Comparison of ENCODE assay signal across 8 mouse cellular contexts in the genomic region with DNA sequence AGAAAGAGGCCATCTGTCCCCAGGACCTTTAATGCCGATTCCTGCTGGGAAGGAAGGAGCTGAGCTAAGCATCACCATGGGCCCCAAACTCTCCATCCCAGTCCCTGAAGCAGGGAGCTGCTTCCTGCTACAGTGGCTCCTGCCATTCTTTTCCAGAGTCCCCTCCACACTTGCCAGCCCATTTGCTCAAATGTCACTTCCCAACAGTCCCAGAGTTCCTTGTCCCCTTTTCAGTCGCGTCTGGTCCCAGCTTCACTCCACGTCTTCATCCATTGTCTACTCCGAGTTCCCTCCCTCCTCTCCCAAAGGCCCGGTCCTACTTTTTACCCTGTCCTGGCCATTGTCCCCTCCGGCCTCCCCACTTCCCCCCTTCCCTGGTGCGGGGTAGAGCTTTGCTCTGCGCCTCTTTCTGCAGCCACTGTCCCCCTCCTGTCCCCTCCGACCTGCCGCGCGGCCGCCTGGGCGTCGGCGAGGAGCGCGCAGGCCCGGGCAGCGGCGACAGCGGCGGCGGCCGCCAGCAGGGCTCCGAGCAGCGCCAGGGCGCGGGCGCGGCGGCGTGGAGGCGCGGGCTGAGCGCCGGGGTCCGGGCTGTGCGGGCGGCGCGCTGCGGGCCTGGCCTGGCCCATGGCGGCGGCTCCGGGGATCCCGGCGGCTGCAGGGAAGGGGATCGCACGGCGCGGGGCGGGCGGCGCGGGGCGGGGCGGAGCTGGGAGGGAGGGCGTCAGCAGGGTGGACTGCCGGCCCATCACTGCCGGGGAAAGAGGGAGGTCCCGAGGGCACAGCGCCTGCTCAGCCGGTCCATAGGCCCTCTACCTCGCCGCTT. TPM values are rescaled to one million over a fixed set of nuclear protein-coding genes. Genes with fewer than 3 reads are reported as not detected.
DNase-seq lines count a peak whose midpoint lies in the region; ATAC-seq and TF ChIP-seq lines count a peak whose summit lies in the region.

Gene Selenon (minus strand): TSS at position 673 of the 823 bp plus-strand sequence.

- TF ChIP-seq CTCF in thymus, adult 2 months (IDR thresholded peaks at IDR 0.05; ENCODE audit: borderline replicate concordance, control insufficient read depth, extremely low read depth, insufficient read depth, low read length, poor library complexity) = no peak
- TF ChIP-seq CTCF in heart, adult 2 months (IDR thresholded peaks at IDR 0.05) = no peak
- no peak for TF ChIP-seq CTCF in kidney, adult 2 months (conservative IDR thresholded peaks at IDR 0.05; ENCODE audit: insufficient read depth, insufficient read length, low read depth, low read length)

- no peaks in the 10 kb centered on the region for H3K36me3 ChIP-seq in thymus, adult 2 months (ENCODE audit: control insufficient read depth, insufficient read depth, low read length)
- no peaks in the 10 kb centered on the region for H3K36me3 ChIP-seq in heart, adult 2 months (ENCODE audit: control insufficient read depth, insufficient read depth, low read length)
- no peaks in the 10 kb centered on the region for H3K36me3 ChIP-seq in kidney, adult 2 months (ENCODE audit: control insufficient read depth, insufficient read depth, low read length)
- H3K36me3 ChIP-seq in midbrain, embryonic 16.5 days (ENCODE audit: control insufficient read depth, insufficient read depth, low read length) = peaks cover 9% of the 10 kb centered on the region; the same call in 1 of the 2 replicates

- H3K4me3 ChIP-seq in thymus, adult 2 months (ENCODE audit: control insufficient read depth, insufficient read depth, low read length) = peak within 1 kb of the TSS; percentile 9
- H3K4me3 ChIP-seq in heart, adult 2 months = peak within 1 kb of the TSS; percentile 67
- H3K4me3 ChIP-seq in kidney, adult 2 months (ENCODE audit: insufficient read depth, low read depth, low read length) = peak within 1 kb of the TSS; percentile 51
- peak within 1 kb of the TSS; percentile 83 for H3K4me3 ChIP-seq in midbrain, embryonic 16.5 days (ENCODE audit: low read depth, low read length)

- peaks cover 11% of the 10 kb centered on the region for H3K4me1 ChIP-seq in thymus, adult 2 months (replicated peaks; ENCODE audit: control insufficient read depth, insufficient read depth, low read length)
- peaks cover 10% of the 10 kb centered on the region for H3K4me1 ChIP-seq in heart, adult 2 months (ENCODE audit: control insufficient read depth, insufficient read depth, low read length)
- no peaks in the 10 kb centered on the region for H3K4me1 ChIP-seq in kidney, adult 2 months (ENCODE audit: control insufficient read depth, insufficient read depth, low read length)
- peaks cover 17% of the 10 kb centered on the region for H3K4me1 ChIP-seq in midbrain, embryonic 16.5 days (ENCODE audit: control insufficient read depth, insufficient read depth, low read length)

- intact Hi-C loops in heart, adult 2 months (cut with DNase I) = no loop called here

- peak within 1 kb of the TSS; percentile 91 for H3K9ac ChIP-seq in heart, adult 2 months (ENCODE audit: low read depth, low read length)
- peak within 1 kb of the TSS; percentile 96 for H3K9ac ChIP-seq in midbrain, embryonic 16.5 days (ENCODE audit: low read depth, low read length)

- no peak for TF ChIP-seq EP300 in heart, adult 2 months (IDR thresholded peaks at IDR 0.05; ENCODE audit: insufficient read depth, low read depth, low read length)

- 9% methylated on average over 67 of the region's 67 CpGs for WGBS in thymus, adult 2 months
- WGBS in heart, adult 2 months = 3% methylated on average over 62 of the region's 67 CpGs
- 8% methylated on average over 66 of the region's 67 CpGs for WGBS in kidney, adult 2 months
- 0% methylated on average over 31 of the region's 67 CpGs for WGBS in midbrain, embryonic 16.5 days

- no peak within 1 kb of the TSS for H3K27ac ChIP-seq in thymus, adult 2 months (ENCODE audit: control insufficient read depth, insufficient read depth, low read length)
- H3K27ac ChIP-seq in heart, adult 2 months = peak within 1 kb of the TSS; percentile 65
- no peak within 1 kb of the TSS for H3K27ac ChIP-seq in kidney, adult 2 months (ENCODE audit: insufficient read depth, low read depth, low read length)
- peak within 1 kb of the TSS; percentile 89 for H3K27ac ChIP-seq in midbrain, embryonic 16.5 days (ENCODE audit: low read length)

- ATAC-seq in midbrain, embryonic 16.5 days = peak; percentile 81

- H3K4me2 ChIP-seq in midbrain, embryonic 16.5 days (ENCODE audit: low read length) = peak within 1 kb of the TSS; percentile 74

- peaks cover 4% of the 10 kb centered on the region; the same call in 1 of the 2 replicates for H3K27me3 ChIP-seq in thymus, adult 2 months (ENCODE audit: control insufficient read depth, insufficient read depth, low read length)
- no peaks in the 10 kb centered on the region for H3K27me3 ChIP-seq in heart, adult 2 months (ENCODE audit: control insufficient read depth, insufficient read depth, low read length)
- H3K27me3 ChIP-seq in kidney, adult 2 months (replicated peaks; ENCODE audit: control insufficient read depth, insufficient read depth, low read length) = no peaks in the 10 kb centered on the region
- no peaks in the 10 kb centered on the region for H3K27me3 ChIP-seq in midbrain, embryonic 16.5 days (ENCODE audit: control insufficient read depth, insufficient read depth, low read depth, low read length)

- TF ChIP-seq POLR2A in thymus, adult 2 months (IDR thresholded peaks at IDR 0.05; ENCODE audit: control insufficient read depth, extremely low read depth, insufficient read depth, low read length, poor library complexity) = no peak
- no peak for TF ChIP-seq POLR2A in heart, adult 2 months (IDR thresholded peaks at IDR 0.05; ENCODE audit: insufficient read depth, low read depth, low read length)
- TF ChIP-seq POLR2A in kidney, adult 2 months (IDR thresholded peaks at IDR 0.05; ENCODE audit: low read depth, low read length) = no peak

- no peak for DNase-seq in thymus, adult 2 months
- no peak for DNase-seq in thymus, adult 18-20 months
- DNase-seq in embryo, embryonic 10.5 days (ENCODE audit: low spot score) = peak; percentile 74
- peak; percentile 84 to 85 for DNase-seq in heart, adult 2 months
- DNase-seq in kidney, adult 2 months = peak; percentile 65
- DNase-seq in liver = peak; percentile 79
- DNase-seq in yolk sac, embryonic 10.5 days (ENCODE audit: low spot score) = peak; percentile 75

- peaks cover 4% of the 10 kb centered on the region; the same call in 1 of the 2 replicates for H3K9me3 ChIP-seq in midbrain, embryonic 16.5 days (replicated peaks; ENCODE audit: control insufficient read depth, low read length, poor library complexity, severe bottlenecking)

- no peaks in the 10 kb centered on the region for H3K79me2 ChIP-seq in heart, adult 2 months (replicated peaks; ENCODE audit: control insufficient read depth, insufficient read depth, low read length)

RNA-seq across cellular contexts. Expression of gene Selenon, which starts in this region (rescaled TPM):
- polyA plus RNA-seq in thymus, adult 2 months (2012; rRNA removed) = 7.9 and 9.1 TPM in 2 replicates
- 10 to 100 TPM; 18.6 to 19.9 TPM for total RNA-seq in heart, adult 2 months (2021)
- polyA plus RNA-seq in heart, adult 2 months (2012; rRNA removed) = 22.5 and 23.6 TPM in 2 replicates
- 9.8 and 10.2 TPM in 2 replicates for polyA plus RNA-seq in kidney, adult 2 months (2012; rRNA removed)
- 6.7 and 9.2 TPM in 2 replicates for polyA plus RNA-seq in midbrain, embryonic 16.5 days (2015; fragmentation: Nextera tagmentation; extraction: Ambion mirVana)

Comparison
In these comparisons a context has a peak if more than half of its experiments do, and no peak if none do; other contexts are left out.
1. DNase-seq: peak in embryo, embryonic 10.5 days (single experiment), heart, adult 2 months (2 of 2), kidney, adult 2 months (single experiment), liver (single experiment) and yolk sac, embryonic 10.5 days (single experiment); none in thymus, adult 2 months (single experiment) and thymus, adult 18-20 months (0 of 2).
2. H3K27ac ChIP-seq: peak in heart, adult 2 months (single experiment) and midbrain, embryonic 16.5 days (single experiment); none in thymus, adult 2 months (single experiment) and kidney, adult 2 months (single experiment).
3. H3K4me3 ChIP-seq: peak in every context shown above with its lines; median percentile 83 in midbrain, embryonic 16.5 days; 67 in heart, adult 2 months; 51 in kidney, adult 2 months; 9 in thymus, adult 2 months.